Mouse (Mus musculus) heart, postnatal 0 days (tissue): ENCODE results near the gene Oit3. TPM values are rescaled to one million over a fixed set of nuclear protein-coding genes. Genes with fewer than 3 reads are reported as not detected.

Experiments used
- ATAC-seq: fragments of 200-750 bp; cut with Nextera tagmentation; 2 replicates; pipeline ENCODE4 v1.8.0; 2017; ENCODE audit warnings: low read depth, moderate number of reproducible peaks, moderate library complexity; ENCODE audit not compliant: insufficient read depth
- DNase-seq: peaks from one replicate; pipeline ENCODE4 v3.0.0-alpha.2; 2016; ENCODE audit warnings: low spot score
- H3K27ac ChIP-seq: fragments of 300-500 bp; sonication (generic); 2 replicates; pipeline ENCODE4 v1.5.1; 2014; ENCODE audit warnings: low read depth, mild to moderate bottlenecking
- H3K27me3 ChIP-seq: fragments of 300-500 bp; sonication (generic); 2 replicates; pipeline ENCODE4 v1.6.1; 2014; ENCODE audit warnings: low read length, mixed read lengths; ENCODE audit not compliant: control insufficient read depth, insufficient read depth
- H3K36me3 ChIP-seq: fragments of 300-500 bp; sonication (generic); replicated peaks from 2 replicates; pipeline ENCODE4 v1.6.1; 2014; ENCODE audit warnings: low read length, mixed read lengths; ENCODE audit not compliant: control insufficient read depth, insufficient read depth
- H3K4me1 ChIP-seq: fragments of 300-500 bp; sonication (generic); 2 replicates; pipeline ENCODE4 v1.6.1; 2014; ENCODE audit warnings: antibody characterized with exemption; ENCODE audit not compliant: control insufficient read depth, insufficient read depth
- H3K4me2 ChIP-seq: fragments of 300-500 bp; sonication (generic); 2 replicates; pipeline ENCODE4 v1.6.1; 2014; ENCODE audit warnings: low read depth, mild to moderate bottlenecking, low read length, moderate library complexity
- H3K4me3 ChIP-seq: fragments of 300-500 bp; sonication (generic); 2 replicates; pipeline ENCODE4 v1.5.1; 2014; ENCODE audit warnings: low read depth, low read length
- H3K9ac ChIP-seq: fragments of 300-500 bp; sonication (generic); replicated peaks from 2 replicates; pipeline ENCODE4 v1.6.1; 2014; ENCODE audit warnings: low read depth, low read length, mixed read lengths
- H3K9me3 ChIP-seq: fragments of 300-500 bp; sonication (generic); replicated peaks from 2 replicates; pipeline ENCODE4 v1.6.1; 2016; ENCODE audit warnings: low read length; ENCODE audit not compliant: control insufficient read depth
- CTCF ChIP-seq: IDR thresholded peaks from 2 replicates; pipeline ENCODE4 v1.5.1; 2016; ENCODE audit warnings: antibody characterized with exemption, control low read depth, low read depth
- EP300 ChIP-seq: IDR thresholded peaks from 2 replicates; pipeline ENCODE4 v1.6.1; 2016; ENCODE audit warnings: antibody characterized with exemption, low read depth
- WGBS: fragments of 180-500 bp; shearing (Covaris S2); extraction: QIAGEN DNeasy Blood & Tissue Kit; methylation state at CpG from one replicate; pipeline ENCODE4 v1.1.7; 2014; 5-methylcytosine and 5-hydroxymethylcytosine counted together
- polyA plus RNA-seq: library from polyadenylated mRNA; unstranded; fragments of >200 nt; fragmentation: Nextera tagmentation; extraction: Ambion mirVana; gene quantifications from 2 replicates; pipeline ENCODE4 v1.2.1, GENCODE M21; 2015
- total RNA-seq: library from RNA; depleted of rRNA; stranded (reverse); fragments of >200 nt; gene quantifications from 2 replicates; pipeline ENCODE4 v1.2.3, GENCODE M21; 2014; ENCODE audit warnings: low replicate concordance; rRNA removed

The Oit3 gene
- 6.3 and 8.2 TPM in 2 replicates for total RNA-seq
- polyA plus RNA-seq, result 3.0 and 3.2 TPM in 2 replicates

- no peak for DNase-seq
- H3K4me2 ChIP-seq, result no peak within 1 kb of the TSS
- 0 out of 2 replicates have a peak within 1 kb of the TSS, but pooled peaks have one; percentile 16 for H3K27ac ChIP-seq
- TF ChIP-seq CTCF, result no peak
- no peak for TF ChIP-seq EP300
- no peaks in the 10 kb centered on the region for H3K9me3 ChIP-seq
- peaks cover 36% of the 10 kb centered on the region for H3K4me1 ChIP-seq
- ATAC-seq, result no peak
- no peak within 1 kb of the TSS for H3K9ac ChIP-seq
- no peaks in the 10 kb centered on the region for H3K36me3 ChIP-seq
- H3K27me3 ChIP-seq, result no peaks in the 10 kb centered on the region
- H3K4me3 ChIP-seq, result no peak within 1 kb of the TSS
- WGBS, result 58% methylated on average over 11 of the region's 11 CpGs
Observed at GRCm38 (mm10) chr10:59441735-59442134, at the start of gene Oit3. Gene Oit3 (minus strand): TSS chr10:59441778.

- 84% methylated on average over 8 of the region's 8 CpGs for WGBS
Observed at GRCm38 (mm10) chr10:59490920-59491319, 49.3 kb upstream of the Oit3 start.

GRCm38 (mm10) chr10:59489411-59489810 lies 47.8 kb upstream of the Oit3 start:
- H3K4me3 ChIP-seq, result no peak overlapping the region

More at GRCm38 (mm10) chr10:59490920-59491319, 49.3 kb upstream of the Oit3 start:
- H3K27me3 ChIP-seq, result no peaks in the 10 kb centered on the region
- H3K27ac ChIP-seq, result no peak overlapping the region
- H3K9ac ChIP-seq, result no peak overlapping the region
- no peak overlapping the region for H3K4me3 ChIP-seq
- DNase-seq (no peak), ATAC-seq (no peak)
- peaks cover 11% of the 10 kb centered on the region; the same call in 1 of the 2 replicates for H3K36me3 ChIP-seq
- no peak overlapping the region for H3K4me2 ChIP-seq
- H3K4me1 ChIP-seq, result no peaks in the 10 kb centered on the region
- TF ChIP-seq EP300 (no peak), CTCF (peak; percentile 29; the same call in 1 of the 2 replicates)
- peaks cover 6% of the 10 kb centered on the region; the same call in 1 of the 2 replicates for H3K9me3 ChIP-seq

GRCm38 (mm10) chr10:59487351-59487750 lies 45.8 kb upstream of the Oit3 start:
- Histone ChIP-seq H3K4me1 (no peaks in the 10 kb centered on the region), H3K9me3 (peaks cover 6% of the 10 kb centered on the region; the same call in 1 of the 2 replicates), H3K4me3 (no peak overlapping the region), H3K27me3 (no peaks in the 10 kb centered on the region), H3K36me3 (peaks cover 11% of the 10 kb centered on the region; the same call in 1 of the 2 replicates), H3K4me2 (no peak overlapping the region), H3K9ac (no peak overlapping the region), H3K27ac (no peak overlapping the region)
- 80% methylated on average over 2 of the region's 2 CpGs for WGBS
- no peak for DNase-seq
- TF ChIP-seq CTCF (no peak), EP300 (no peak)
- no peak for ATAC-seq

More at GRCm38 (mm10) chr10:59489411-59489810, 47.8 kb upstream of the Oit3 start:
- Histone ChIP-seq H3K27me3 (no peaks in the 10 kb centered on the region), H3K9me3 (peaks cover 6% of the 10 kb centered on the region; the same call in 1 of the 2 replicates), H3K9ac (no peak overlapping the region), H3K4me2 (no peak overlapping the region), H3K27ac (no peak overlapping the region), H3K36me3 (peaks cover 11% of the 10 kb centered on the region; the same call in 1 of the 2 replicates), H3K4me1 (no peaks in the 10 kb centered on the region)
- 97% methylated on average over 1 of the region's 1 CpGs for WGBS
- ATAC-seq (no peak), DNase-seq (no peak)
- TF ChIP-seq CTCF (no peak), EP300 (no peak)

- WGBS, result 88% methylated on average over 6 of the region's 6 CpGs
- H3K36me3 ChIP-seq, result peaks cover 10% of the 10 kb centered on the region; the same call in 1 of the 2 replicates
- ATAC-seq, result no peak
Observed at GRCm38 (mm10) chr10:59484318-59484717, 42.7 kb upstream of the Oit3 start.

GRCm38 (mm10) chr10:59481381-59481780 lies 39.8 kb upstream of the Oit3 start:
- no peak overlapping the region for H3K4me2 ChIP-seq
- DNase-seq, result no peak
- H3K4me1 ChIP-seq, result no peaks in the 10 kb centered on the region
- H3K36me3 ChIP-seq, result no peaks in the 10 kb centered on the region
- H3K9me3 ChIP-seq, result peaks cover 13% of the 10 kb centered on the region; the same call in 1 of the 2 replicates
- no peak overlapping the region for H3K4me3 ChIP-seq
- WGBS, result 96% methylated on average over 5 of the region's 5 CpGs
- H3K27me3 ChIP-seq, result no peaks in the 10 kb centered on the region
- TF ChIP-seq CTCF (no peak), EP300 (no peak)
- H3K9ac ChIP-seq, result no peak overlapping the region
- no peak for ATAC-seq
- H3K27ac ChIP-seq, result no peak overlapping the region

More at GRCm38 (mm10) chr10:59484318-59484717, 42.7 kb upstream of the Oit3 start:
- Histone ChIP-seq H3K27ac (no peak overlapping the region), H3K9ac (no peak overlapping the region), H3K4me2 (no peak overlapping the region), H3K9me3 (peaks cover 3% of the 10 kb centered on the region; the same call in 1 of the 2 replicates), H3K27me3 (no peaks in the 10 kb centered on the region), H3K4me1 (no peaks in the 10 kb centered on the region), H3K4me3 (no peak overlapping the region)
- TF ChIP-seq EP300 (no peak), CTCF (no peak)
- no peak for DNase-seq
